Mouse (Mus musculus): Measurements from ENCODE around the gene Cd33. TPM values are rescaled to one million over a fixed set of nuclear protein-coding genes. Genes with fewer than 3 reads are reported as not detected.

Cd33 gene
- total RNA-seq (2023), result 1.2 TPM

GRCm38 (mm10) chr7:43544225-43544977 lies at the start of gene Cd33:
TSS of gene Cd33 (minus strand) at chr7:43544428.

GRCm38 (mm10) chr7:43579440-43580171 lies 35.4 kb upstream of the Cd33 start, which contains the start of gene Zfp719:
TSS of gene Zfp719 (plus strand) at chr7:43579610.

GRCm38 (mm10) chr7:43562006-43562633 lies 17.9 kb upstream of the Cd33 start, which contains the start of gene Zfp658:
TSS of gene Zfp658 (plus strand) at chr7:43562256.

GRCm38 (mm10) chr7:43489631-43490125 lies 54.5 kb downstream of the Cd33 start, which contains the start of gene Iglon5:
TSS of gene Iglon5 (minus strand) at chr7:43490075.

Other genes starting within 250 kb of the Cd33 start
- gene Zfp715, start 231.1 kb downstream of the Cd33 start, total RNA-seq (2023), result 26.8 TPM
- not detected for gene Siglecf, start 193.1 kb downstream of the Cd33 start, total RNA-seq (2023)
- 11.2 TPM for gene Siglecg, start 136.2 kb downstream of the Cd33 start, total RNA-seq (2023)
- gene Lim2, start 116.8 kb downstream of the Cd33 start, total RNA-seq (2023), result not detected
- 25.9 TPM for gene Nkg7, start 107.4 kb downstream of the Cd33 start, total RNA-seq (2023)
- gene Cldnd2, start 103.6 kb downstream of the Cd33 start, total RNA-seq (2023), result not detected
- gene Etfb, start 100.3 kb downstream of the Cd33 start, total RNA-seq (2023), result 27.6 TPM
- not detected for gene Gm45233, start 100.3 kb downstream of the Cd33 start, total RNA-seq (2023)
- 2.2 TPM for gene Vsig10l, start 81.3 kb downstream of the Cd33 start, total RNA-seq (2023)
- gene Iglon5, start 54.4 kb downstream of the Cd33 start, total RNA-seq (2023), result not detected
- gene 4931406B18Rik, start 38.5 kb downstream of the Cd33 start, total RNA-seq (2023), result not detected
- gene Zfp658, start 17.8 kb upstream of the Cd33 start, total RNA-seq (2023), result 7.1 TPM
- gene Zfp719, start 35.2 kb upstream of the Cd33 start, total RNA-seq (2023), result 10.3 TPM
- gene Zfp819, start 62.7 kb upstream of the Cd33 start, total RNA-seq (2023), result not detected
- gene Ceacam18, start 90.3 kb upstream of the Cd33 start, total RNA-seq (2023), result not detected
- 2.2 TPM for gene Siglece, start 115.7 kb upstream of the Cd33 start, total RNA-seq (2023)
- gene Ctu1, start 127.6 kb upstream of the Cd33 start, total RNA-seq (2023), result 9.4 TPM
- not detected for gene Klk14, start 146.0 kb upstream of the Cd33 start, total RNA-seq (2023)
- not detected for gene Klk13, start 168.1 kb upstream of the Cd33 start, total RNA-seq (2023)
- gene Klk12, start 224.5 kb upstream of the Cd33 start, total RNA-seq (2023), result not detected
- gene Klk11, start 230.2 kb upstream of the Cd33 start, total RNA-seq (2023), result not detected
- gene Klk10, start 236.6 kb upstream of the Cd33 start, total RNA-seq (2023), result not detected
- not detected for gene Klk9, start 247.5 kb upstream of the Cd33 start, total RNA-seq (2023)

Measured in CD4-positive naive resting alpha-beta T cell, adult 57 days (primary cell).